Mouse (Mus musculus) lung, postnatal 0 days (tissue): Measurements from ENCODE around the gene C330021F23Rik.

Experiments used
- CTCF ChIP-seq: IDR thresholded peaks from 2 replicates; pipeline ENCODE4 v1.5.1; 2016; ENCODE audit warnings: antibody characterized with exemption, mild to moderate bottlenecking
- EP300 ChIP-seq: IDR thresholded peaks from 2 replicates; pipeline ENCODE4 v1.6.1; 2016; ENCODE audit warnings: antibody characterized with exemption, mild to moderate bottlenecking, control low read depth

- TF ChIP-seq EP300, result no peak
- no peak for TF ChIP-seq CTCF
Measured at GRCm38 (mm10) chr8:3586993-3587390, 19.2 kb downstream of the C330021F23Rik start, which contains the start of gene Camsap3.
